Mouse (Mus musculus) MEL (cell line): ENCODE results near the gene Tdrd6.

Source experiments
- MYC ChIP-seq: IDR thresholded peaks from 2 replicates; pipeline ENCODE4 v1.6.1; 2011; ENCODE audit warnings: low read depth, mild to moderate bottlenecking, low read length, improper control_type of control experiment, moderate library complexity
- RAD21 ChIP-seq: IDR thresholded peaks from 2 replicates; pipeline ENCODE4 v1.6.1; 2011; ENCODE audit warnings: mild to moderate bottlenecking, low read depth, low read length, improper control_type of control experiment
- USF1 ChIP-seq: IDR thresholded peaks from 2 replicates; pipeline ENCODE4 v1.6.1; 2014; ENCODE audit warnings: low read depth, mild to moderate bottlenecking, inconsistent platforms, low read length, improper control_type of control experiment, moderate library complexity

DNA sequence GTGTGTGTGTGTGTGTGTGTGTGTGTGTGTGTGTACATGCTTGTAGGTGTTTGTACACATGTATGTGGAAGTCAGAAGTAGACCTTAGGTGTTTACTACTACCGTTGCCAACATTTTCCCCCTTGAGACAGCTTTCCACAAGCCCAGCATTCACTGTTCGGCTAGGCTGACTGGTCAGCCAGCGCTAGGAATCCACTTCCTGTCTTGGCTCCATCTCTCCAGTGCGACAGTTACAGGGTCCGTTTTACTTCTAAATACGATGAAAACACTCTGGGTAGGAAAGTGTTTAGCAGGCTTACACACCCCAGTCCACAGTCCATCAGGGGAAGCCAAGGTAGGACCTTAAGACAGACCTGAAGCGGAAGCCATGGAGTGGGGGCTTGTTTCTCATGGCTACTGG is 45.3 kb downstream of the Tdrd6 start:
- TF ChIP-seq USF1 (no peak), RAD21 (no peak), MYC (no peak)
